In genomic region chr5:142961881-142962443, GRCm38 (mm10) we compare ENCODE assay signal across 8 mouse cellular contexts. TPM values are rescaled to one million over a fixed set of nuclear protein-coding genes. Genes with fewer than 3 reads are reported as not detected.
A peak's percentile ranks its signal among the peaks of the same experiment; 100 is the strongest.
DNase-seq lines count a peak whose midpoint lies in the region; ATAC-seq lines count a peak whose summit lies in the region.

No protein-coding gene starts in this region.

- H3K4me3 ChIP-seq in embryonic facial prominence, embryonic 13.5 days: peak overlapping the region; percentile 97
- peak overlapping the region; percentile 63 to 76 for H3K4me3 ChIP-seq in heart, embryonic 14.5 days (ENCODE audit: control insufficient read depth in 1 of 2, insufficient read depth in 1 of 2, low read depth in 1 of 2, low read length in 2 of 2)
- peak overlapping the region; percentile 76 for H3K4me3 ChIP-seq in lung, embryonic 15.5 days

- H3K27ac ChIP-seq in embryonic facial prominence, embryonic 13.5 days: peak overlapping the region; percentile 94
- H3K27ac ChIP-seq in heart, embryonic 14.5 days (replicated peaks in 1 of 2; ENCODE audit: control insufficient read depth in 1 of 2, insufficient read depth in 1 of 2, low read depth in 2 of 2, low read length in 2 of 2): peak overlapping the region; percentile 58 to 89
- peak overlapping the region; percentile 95 for H3K27ac ChIP-seq in lung, embryonic 15.5 days

- no peaks in the 10 kb centered on the region for H3K27me3 ChIP-seq in embryonic facial prominence, embryonic 13.5 days
- no peaks in the 10 kb centered on the region for H3K27me3 ChIP-seq in heart, embryonic 14.5 days (ENCODE audit: control insufficient read depth, insufficient read depth, low read length)
- no peaks in the 10 kb centered on the region; the same call in 1 of the 2 replicates for H3K27me3 ChIP-seq in lung, embryonic 15.5 days

- peak overlapping the region; percentile 95 for H3K4me2 ChIP-seq in embryonic facial prominence, embryonic 13.5 days
- peak overlapping the region; percentile 95 for H3K4me2 ChIP-seq in heart, embryonic 14.5 days (ENCODE audit: low read length)
- peak overlapping the region; percentile 79 for H3K4me2 ChIP-seq in lung, embryonic 15.5 days

- H3K4me1 ChIP-seq in embryonic facial prominence, embryonic 13.5 days: peaks cover 42% of the 10 kb centered on the region
- peaks cover 24 to 31% of the 10 kb centered on the region in 2 experiments for H3K4me1 ChIP-seq in heart, embryonic 14.5 days (ENCODE audit: control insufficient read depth in 2 of 2, insufficient read depth in 2 of 2, low read length in 2 of 2)
- H3K4me1 ChIP-seq in lung, embryonic 15.5 days: peaks cover 45% of the 10 kb centered on the region

- DNase-seq in right cerebral cortex, adult 18-20 months: peak; percentile 52
- DNase-seq in right cerebral cortex, adult 2 months (ENCODE audit: low spot score in 2 of 2): no peak
- DNase-seq in kidney, postnatal 10 days: peak; percentile 90
- peak; percentile 93 for DNase-seq in retina, postnatal 1 day
- no peak for DNase-seq in spleen, postnatal 14 days (ENCODE audit: low spot score in 2 of 2)

- H3K9me3 ChIP-seq in embryonic facial prominence, embryonic 13.5 days: no peaks in the 10 kb centered on the region
- no peaks in the 10 kb centered on the region for H3K9me3 ChIP-seq in heart, embryonic 14.5 days (ENCODE audit: control insufficient read depth, low read length)
- no peaks in the 10 kb centered on the region for H3K9me3 ChIP-seq in lung, embryonic 15.5 days

- H3K36me3 ChIP-seq in embryonic facial prominence, embryonic 13.5 days: peaks cover 18% of the 10 kb centered on the region
- H3K36me3 ChIP-seq in heart, embryonic 14.5 days (ENCODE audit: control insufficient read depth, insufficient read depth, low read length): no peaks in the 10 kb centered on the region
- H3K36me3 ChIP-seq in lung, embryonic 15.5 days: 0 out of 2 replicates have a peak, but pooled peaks cover 4% of the 10 kb centered on the region

- under 1% methylated on average over 43 of the region's 43 CpGs for WGBS in embryonic facial prominence, embryonic 13.5 days
- WGBS in heart, embryonic 14.5 days: 1% methylated on average over 43 of the region's 43 CpGs
- 0% methylated on average over 43 of the region's 43 CpGs for WGBS in lung, embryonic 15.5 days

- peak overlapping the region; percentile 100 for H3K9ac ChIP-seq in embryonic facial prominence, embryonic 13.5 days
- H3K9ac ChIP-seq in heart, embryonic 14.5 days (ENCODE audit: low read length): peak overlapping the region; percentile 91
- H3K9ac ChIP-seq in lung, embryonic 15.5 days: peak overlapping the region; percentile 87

- ATAC-seq in embryonic facial prominence, embryonic 13.5 days (ENCODE audit: insufficient number of reproducible peaks, insufficient read depth, low FRiP score, low TSS enrichment, low read depth): peak; percentile 50
- ATAC-seq in heart, embryonic 14.5 days (ENCODE audit: insufficient number of reproducible peaks, insufficient read depth, low FRiP score, low read depth): peak; percentile 61
- peak; percentile 83 for ATAC-seq in lung, embryonic 15.5 days (ENCODE audit: borderline replicate concordance, extremely low read depth, low FRiP score, low TSS enrichment)

RNA-seq across cellular contexts. Expression of gene Fscn1, which starts 1.8 kb away (rescaled TPM):
- polyA plus RNA-seq in embryonic facial prominence, embryonic 13.5 days (2015; fragmentation: Nextera tagmentation; extraction: Ambion mirVana): 392 and 441 TPM in 2 replicates
- 120 and 124 TPM in 2 replicates for polyA plus RNA-seq in heart, embryonic 14.5 days (2014; fragmentation: Nextera tagmentation; extraction: Ambion mirVana)
- 240 and 246 TPM in 2 replicates for polyA plus RNA-seq in lung, embryonic 15.5 days (2015; fragmentation: Nextera tagmentation; extraction: Ambion mirVana)

RNA-seq across cellular contexts. Expression of gene Actb, which starts 55.4 kb away (rescaled TPM):
- polyA plus RNA-seq in embryonic facial prominence, embryonic 13.5 days (2015; fragmentation: Nextera tagmentation; extraction: Ambion mirVana): 14,475 and 16,597 TPM in 2 replicates
- 5,159 and 5,554 TPM in 2 replicates for polyA plus RNA-seq in heart, embryonic 14.5 days (2014; fragmentation: Nextera tagmentation; extraction: Ambion mirVana)
- 15,606 and 16,851 TPM in 2 replicates for polyA plus RNA-seq in lung, embryonic 15.5 days (2015; fragmentation: Nextera tagmentation; extraction: Ambion mirVana)

Comparison
In these comparisons a context has a peak if more than half of its experiments do, and no peak if none do; other contexts are left out.
1. DNase-seq: peak in right cerebral cortex, adult 18-20 months (single experiment), kidney, postnatal 10 days (single experiment) and retina, postnatal 1 day (single experiment); none in right cerebral cortex, adult 2 months (0 of 2) and spleen, postnatal 14 days (0 of 2).
2. Peak in every context shown above with its lines, with median percentiles within 50 percentile points of each other: ATAC-seq, H3K27ac ChIP-seq, H3K4me2 ChIP-seq, H3K4me3 ChIP-seq and H3K9ac ChIP-seq.